ENCODE assay signal across 31 mouse cellular contexts in the genomic region with DNA sequence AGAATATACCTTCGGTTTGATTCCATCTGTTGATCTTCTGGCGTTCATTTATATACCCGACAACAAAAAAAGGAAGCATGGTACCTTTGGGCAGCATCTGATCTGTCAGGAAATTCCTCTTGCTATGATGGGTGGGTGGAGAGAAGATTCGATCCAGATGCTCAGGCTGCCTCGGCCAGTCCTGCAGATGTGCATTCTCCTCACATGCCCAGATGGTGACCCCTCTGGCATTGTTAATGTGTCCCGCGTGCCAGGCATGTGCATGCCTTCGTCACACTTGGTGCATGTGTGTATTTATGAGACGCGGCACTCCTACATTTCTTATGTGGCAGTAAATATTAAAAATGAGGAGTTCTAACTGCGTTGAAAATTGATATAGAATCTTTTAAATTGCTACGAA. TPM values are rescaled to one million over a fixed set of nuclear protein-coding genes. Genes with fewer than 3 reads are reported as not detected.
DNase-seq lines count a peak whose midpoint lies in the region; ATAC-seq lines count a peak whose summit lies in the region.
"Had no signal": no experiment of that assay in that cellular context is flagged by ENCODE, and none has a peak within 500 bp of the region (broad histone marks: within the 10 kb centered on the region; RNA-seq: fewer than 3 reads in every experiment).

No protein-coding gene starts in this region.

- no peaks in the 10 kb centered on the region for H3K36me3 ChIP-seq in intestine, embryonic 14.5 days (ENCODE audit: control insufficient read depth, insufficient read depth, low read length)
- no peaks in the 10 kb centered on the region for H3K36me3 ChIP-seq in intestine, embryonic 15.5 days
- H3K36me3 ChIP-seq in embryonic facial prominence, embryonic 11.5 days (replicated peaks; ENCODE audit: control insufficient read depth, insufficient read depth, low read depth, low read length) = no peaks in the 10 kb centered on the region
- no peaks in the 10 kb centered on the region for H3K36me3 ChIP-seq in limb, embryonic 10.5 days
- H3K36me3 ChIP-seq: forebrain, embryonic 10.5 days; heart, embryonic 13.5 days; liver, embryonic 15.5 days had no signal

- no peak overlapping the region for H3K4me2 ChIP-seq in intestine, embryonic 14.5 days (ENCODE audit: low read length)
- no peak overlapping the region for H3K4me2 ChIP-seq in intestine, embryonic 15.5 days (replicated peaks)
- no peak overlapping the region for H3K4me2 ChIP-seq in embryonic facial prominence, embryonic 11.5 days (ENCODE audit: low read depth, low read length)
- H3K4me2 ChIP-seq: heart, embryonic 13.5 days; liver, embryonic 15.5 days; lung, embryonic 14.5 days had no signal

- 85% methylated on average over 12 of the region's 12 CpGs for WGBS in intestine, embryonic 14.5 days
- 86% methylated on average over 12 of the region's 12 CpGs for WGBS in intestine, embryonic 15.5 days
- WGBS in embryonic facial prominence, embryonic 11.5 days = 54% methylated on average over 12 of the region's 12 CpGs
- WGBS in limb, embryonic 10.5 days = 67% methylated on average over 12 of the region's 12 CpGs

- no peaks in the 10 kb centered on the region for H3K4me1 ChIP-seq in intestine, embryonic 14.5 days (replicated peaks; ENCODE audit: control insufficient read depth, insufficient read depth, low read length)
- 0 out of 2 replicates have a peak, but pooled peaks cover 3% of the 10 kb centered on the region for H3K4me1 ChIP-seq in intestine, embryonic 15.5 days (replicated peaks)
- H3K4me1 ChIP-seq in embryonic facial prominence, embryonic 11.5 days (ENCODE audit: control insufficient read depth, insufficient read depth, low read length) = no peaks in the 10 kb centered on the region
- peaks cover 22% of the 10 kb centered on the region for H3K4me1 ChIP-seq in limb, embryonic 10.5 days
- H3K4me1 ChIP-seq: forebrain, embryonic 10.5 days; heart, embryonic 13.5 days; liver, embryonic 15.5 days had no signal

- DNase-seq in intestine, embryonic 14.5 days (ENCODE audit: low spot score) = peak; percentile 23
- peak; percentile 77 for DNase-seq in embryonic facial prominence, embryonic 11.5 days (ENCODE audit: low spot score)
- DNase-seq in limb, embryonic 10.5 days (ENCODE audit: low spot score) = peak; percentile 59
- no peak for DNase-seq in thymus, postnatal 36 days
- no peak for DNase-seq in adrenal gland, postnatal 25 days
- DNase-seq: adrenal gland, postnatal 36 days; B cell, adult 2 months; cerebellum, adult 18-20 months; cerebellum, postnatal 10 days; gastrocnemius, postnatal 25 days; heart, adult 2 months; heart, postnatal 10 days; kidney, adult 8-10 months; kidney, postnatal 4 days; layer of hippocampus, postnatal 36 days; left cerebral cortex, postnatal 4 days; lung, embryonic 14.5 days; lung, postnatal 14 days; midbrain, embryonic 14.5 days; right cerebral cortex, postnatal 14 days had no signal

- ATAC-seq in intestine, embryonic 14.5 days (replicated peaks; ENCODE audit: low FRiP score, low TSS enrichment, low read depth) = no peak
- ATAC-seq in intestine, embryonic 15.5 days = no peak
- ATAC-seq in embryonic facial prominence, embryonic 11.5 days (replicated peaks; ENCODE audit: insufficient number of reproducible peaks, low FRiP score, low TSS enrichment, low read depth) = no peak
- ATAC-seq: forebrain, embryonic 16.5 days; hindbrain, embryonic 16.5 days; intestine, embryonic 16.5 days had no signal

- no peak overlapping the region for H3K4me3 ChIP-seq in intestine, embryonic 14.5 days (ENCODE audit: low read depth, low read length)
- H3K4me3 ChIP-seq in intestine, embryonic 15.5 days (replicated peaks) = no peak overlapping the region
- no peak overlapping the region for H3K4me3 ChIP-seq in embryonic facial prominence, embryonic 11.5 days (ENCODE audit: low read depth, low read length)
- H3K4me3 ChIP-seq in limb, embryonic 10.5 days = no peak overlapping the region
- H3K4me3 ChIP-seq: forebrain, embryonic 10.5 days; heart, adult 2 months; heart, embryonic 13.5 days; liver, embryonic 15.5 days had no signal

- H3K27ac ChIP-seq in intestine, embryonic 14.5 days (ENCODE audit: low read depth) = no peak overlapping the region
- no peak overlapping the region for H3K27ac ChIP-seq in intestine, embryonic 15.5 days
- no peak overlapping the region for H3K27ac ChIP-seq in embryonic facial prominence, embryonic 11.5 days (replicated peaks; ENCODE audit: low read depth, low read length)
- no peak overlapping the region for H3K27ac ChIP-seq in limb, embryonic 10.5 days
- H3K27ac ChIP-seq: forebrain, embryonic 10.5 days; heart, adult 2 months; heart, embryonic 13.5 days; kidney, postnatal 0 days; liver, embryonic 15.5 days had no signal

- no peaks in the 10 kb centered on the region for H3K27me3 ChIP-seq in intestine, embryonic 14.5 days (replicated peaks; ENCODE audit: control insufficient read depth, insufficient read depth, low read length)
- H3K27me3 ChIP-seq in intestine, embryonic 15.5 days (replicated peaks) = no peaks in the 10 kb centered on the region
- no peaks in the 10 kb centered on the region for H3K27me3 ChIP-seq in embryonic facial prominence, embryonic 11.5 days (ENCODE audit: control insufficient read depth, insufficient read depth, low read length)
- no peaks in the 10 kb centered on the region for H3K27me3 ChIP-seq in limb, embryonic 10.5 days (ENCODE audit: low read depth, poor library complexity, severe bottlenecking)
- H3K27me3 ChIP-seq: heart, embryonic 13.5 days; liver, embryonic 15.5 days had no signal

- H3K9me3 ChIP-seq in intestine, embryonic 14.5 days (ENCODE audit: control insufficient read depth, low read length) = no peaks in the 10 kb centered on the region
- no peaks in the 10 kb centered on the region for H3K9me3 ChIP-seq in intestine, embryonic 15.5 days
- H3K9me3 ChIP-seq in embryonic facial prominence, embryonic 11.5 days (replicated peaks; ENCODE audit: control insufficient read depth, low read length) = no peaks in the 10 kb centered on the region
- no peaks in the 10 kb centered on the region for H3K9me3 ChIP-seq in limb, embryonic 10.5 days (replicated peaks)
- H3K9me3 ChIP-seq: forebrain, embryonic 10.5 days; heart, embryonic 13.5 days; liver, embryonic 15.5 days had no signal

- no peak overlapping the region for H3K9ac ChIP-seq in intestine, embryonic 14.5 days (ENCODE audit: low read length)
- H3K9ac ChIP-seq in intestine, embryonic 15.5 days = no peak overlapping the region
- H3K9ac ChIP-seq in embryonic facial prominence, embryonic 11.5 days (replicated peaks; ENCODE audit: low read length) = no peak overlapping the region
- H3K9ac ChIP-seq: heart, embryonic 13.5 days; liver, embryonic 15.5 days; lung, embryonic 14.5 days had no signal

RNA-seq across cellular contexts. Expression of a gene that starts 33.1 kb away (rescaled TPM):
- polyA plus RNA-seq in intestine, embryonic 14.5 days (2014; fragmentation: Nextera tagmentation; extraction: Ambion mirVana) = 3.5 and 3.9 TPM in 2 replicates
- polyA plus RNA-seq in intestine, embryonic 15.5 days (2015; fragmentation: Nextera tagmentation; extraction: Ambion mirVana) = 2.8 and 3.2 TPM in 2 replicates
- 2.9 and 3.1 TPM in 2 replicates for polyA plus RNA-seq in embryonic facial prominence, embryonic 11.5 days (2014; fragmentation: Nextera tagmentation; extraction: Ambion mirVana)
- 0.74 and 1.2 TPM in 2 replicates for polyA plus RNA-seq in limb, embryonic 10.5 days (2016; fragmentation: Nextera tagmentation; extraction: Ambion mirVana)
- 1.7 and 3.9 TPM in 2 replicates for total RNA-seq in adrenal gland, postnatal 25 days (2021)

RNA-seq across cellular contexts. Expression of a gene that starts 42.4 kb away (rescaled TPM):
- polyA plus RNA-seq in intestine, embryonic 14.5 days (2014; fragmentation: Nextera tagmentation; extraction: Ambion mirVana) = 102 and 108 TPM in 2 replicates
- polyA plus RNA-seq in intestine, embryonic 15.5 days (2015; fragmentation: Nextera tagmentation; extraction: Ambion mirVana) = 93.8 and 109 TPM in 2 replicates
- 160 and 212 TPM in 2 replicates for polyA plus RNA-seq in embryonic facial prominence, embryonic 11.5 days (2014; fragmentation: Nextera tagmentation; extraction: Ambion mirVana)
- polyA plus RNA-seq in limb, embryonic 10.5 days (2016; fragmentation: Nextera tagmentation; extraction: Ambion mirVana) = 63.6 and 92.5 TPM in 2 replicates
- 2.5 and 7.1 TPM in 2 replicates for total RNA-seq in adrenal gland, postnatal 25 days (2021)
- total RNA-seq: hematopoietic stem cell, adult 5-6 weeks; liver, adult 2 months; monocyte, adult 5-6 weeks had no signal

Comparison
In these comparisons a context has a peak if more than half of its experiments do, and no peak if none do; other contexts are left out.
1. DNase-seq: peak in intestine, embryonic 14.5 days (single experiment), embryonic facial prominence, embryonic 11.5 days (single experiment) and limb, embryonic 10.5 days (single experiment); none in thymus, postnatal 36 days (0 of 2) and adrenal gland, postnatal 25 days (single experiment).